ENCODE assay signal across 7 mouse cellular contexts in the genomic region with DNA sequence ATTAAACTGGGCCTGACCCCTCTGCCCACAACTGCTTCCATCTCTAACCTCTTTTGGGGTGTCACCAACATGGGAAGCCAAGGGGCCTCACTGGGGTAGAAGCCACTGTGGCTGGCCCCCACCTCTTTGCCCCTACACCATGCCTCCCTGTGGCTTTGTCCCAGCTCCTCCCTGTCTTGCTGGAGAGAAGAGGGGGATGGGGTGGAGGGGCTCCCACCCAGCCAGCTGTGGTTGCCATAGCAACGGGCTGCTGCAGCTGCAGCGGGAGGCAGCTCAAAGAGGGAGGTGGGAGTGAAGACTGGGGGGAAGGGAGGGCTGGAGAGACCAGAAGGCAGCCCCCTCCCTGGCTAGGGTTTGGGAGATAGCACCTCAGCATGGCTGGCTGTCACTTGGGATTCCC. TPM values are rescaled to one million over a fixed set of nuclear protein-coding genes. Genes with fewer than 3 reads are reported as not detected.
DNase-seq lines count a peak whose midpoint lies in the region; TF ChIP-seq lines count a peak whose summit lies in the region.

No protein-coding gene starts in this region.

- DNase-seq in left cerebral cortex, adult 2 months (ENCODE audit: extremely low spot score in 1 of 2, low spot score in 2 of 2): peak in 1 of 2 experiments; percentile 56
- no peak for DNase-seq in left cerebral cortex, adult 11 months (ENCODE audit: low spot score)
- peak; percentile 82 for DNase-seq in embryo, embryonic 11.5 days (ENCODE audit: low read depth, low spot score)
- peak; percentile 56 for DNase-seq in heart, postnatal 4 days
- DNase-seq in midbrain, embryonic 10.5 days (ENCODE audit: low spot score): peak; percentile 93
- DNase-seq in thymus, postnatal 10 days (ENCODE audit: low spot score in 2 of 2): peak; percentile 79 to 81
- no peak for DNase-seq in layer of hippocampus, adult 8-10 months (ENCODE audit: low spot score in 2 of 2)

- peaks cover 95% of the 10 kb centered on the region for H3K4me1 ChIP-seq in midbrain, embryonic 10.5 days

- peak overlapping the region; percentile 95 for H3K27ac ChIP-seq in left cerebral cortex, adult 2 months
- H3K27ac ChIP-seq in midbrain, embryonic 10.5 days (replicated peaks): peak overlapping the region; percentile 94

- intact Hi-C loops in left cerebral cortex, adult 2 months (cut with DNase I): no loop called here

- 0% methylated on average over 2 of the region's 2 CpGs for WGBS in midbrain, embryonic 10.5 days

- no peak overlapping the region for H3K4me3 ChIP-seq in left cerebral cortex, adult 2 months
- H3K4me3 ChIP-seq in midbrain, embryonic 10.5 days: peak overlapping the region; percentile 51

- no peak for TF ChIP-seq CTCF in left cerebral cortex, adult 2 months (IDR thresholded peaks at IDR 0.05)

- no peaks in the 10 kb centered on the region for H3K9me3 ChIP-seq in midbrain, embryonic 10.5 days (replicated peaks)

- peaks cover 42% of the 10 kb centered on the region for H3K36me3 ChIP-seq in midbrain, embryonic 10.5 days

- 0 out of 2 replicates have a peak, but pooled peaks cover 4% of the 10 kb centered on the region for H3K27me3 ChIP-seq in midbrain, embryonic 10.5 days (ENCODE audit: low read depth, poor library complexity, severe bottlenecking)

RNA-seq across cellular contexts. Expression of a gene that starts 13.8 kb away (rescaled TPM):
- total RNA-seq in left cerebral cortex, adult 2 months (2021): 100 to 1,000 TPM; 114 to 128 TPM
- total RNA-seq in heart, postnatal 4 days (2021): 1 to 10 TPM; 1.2 to 1.8 TPM
- 38.8 and 55.4 TPM in 2 replicates for polyA plus RNA-seq in midbrain, embryonic 10.5 days (2016; fragmentation: Nextera tagmentation; extraction: Ambion mirVana)
- 100 to 1,000 TPM in 2 of 4 experiments, 10 to 100 TPM in 2; 91.6 to 116 (median 104) TPM for total RNA-seq in layer of hippocampus, adult 8-10 months (2022)

RNA-seq across cellular contexts. Expression of a gene that starts 28.4 kb away (rescaled TPM):
- 10 to 100 TPM; 15.1 to 18.2 TPM for total RNA-seq in left cerebral cortex, adult 2 months (2021)
- 10 to 100 TPM; 22.8 to 24.7 TPM for total RNA-seq in heart, postnatal 4 days (2021)
- polyA plus RNA-seq in midbrain, embryonic 10.5 days (2016; fragmentation: Nextera tagmentation; extraction: Ambion mirVana): 21.9 and 22.2 TPM in 2 replicates
- total RNA-seq in layer of hippocampus, adult 8-10 months (2022): 10 to 100 TPM; 25.8 to 40.8 (median 33.5) TPM

RNA-seq across cellular contexts. Expression of a gene that starts 35.8 kb away (rescaled TPM):
- 10 to 100 TPM; 26.4 to 27.8 TPM for total RNA-seq in left cerebral cortex, adult 2 months (2021)
- total RNA-seq in heart, postnatal 4 days (2021): 10 to 100 TPM; 71.2 to 73.7 TPM
- 20.5 and 20.8 TPM in 2 replicates for polyA plus RNA-seq in midbrain, embryonic 10.5 days (2016; fragmentation: Nextera tagmentation; extraction: Ambion mirVana)
- total RNA-seq in layer of hippocampus, adult 8-10 months (2022): 10 to 100 TPM; 22.3 to 30.6 (median 25.9) TPM

Comparison
In these comparisons a context has a peak if more than half of its experiments do, and no peak if none do; other contexts are left out.
1. DNase-seq: peak in embryo, embryonic 11.5 days (single experiment), heart, postnatal 4 days (single experiment), midbrain, embryonic 10.5 days (single experiment) and thymus, postnatal 10 days (2 of 2); none in left cerebral cortex, adult 11 months (single experiment) and layer of hippocampus, adult 8-10 months (0 of 2).
2. RNA of a gene that starts 13.8 kb away (total RNA-seq): 114 to 128 TPM in left cerebral cortex, adult 2 months and 91.6 to 116 TPM in layer of hippocampus, adult 8-10 months; 1.2 to 1.8 TPM in heart, postnatal 4 days; every median in the first group is over 10 times any median in the second.